Mouse (Mus musculus): ENCODE data around the gene Baiap2l1. TPM values are rescaled to one million over a fixed set of nuclear protein-coding genes. Genes with fewer than 3 reads are reported as not detected.

The Baiap2l1 gene
- polyA plus RNA-seq, 1 experiment from 2014 or later = 11.1 TPM

DNA sequence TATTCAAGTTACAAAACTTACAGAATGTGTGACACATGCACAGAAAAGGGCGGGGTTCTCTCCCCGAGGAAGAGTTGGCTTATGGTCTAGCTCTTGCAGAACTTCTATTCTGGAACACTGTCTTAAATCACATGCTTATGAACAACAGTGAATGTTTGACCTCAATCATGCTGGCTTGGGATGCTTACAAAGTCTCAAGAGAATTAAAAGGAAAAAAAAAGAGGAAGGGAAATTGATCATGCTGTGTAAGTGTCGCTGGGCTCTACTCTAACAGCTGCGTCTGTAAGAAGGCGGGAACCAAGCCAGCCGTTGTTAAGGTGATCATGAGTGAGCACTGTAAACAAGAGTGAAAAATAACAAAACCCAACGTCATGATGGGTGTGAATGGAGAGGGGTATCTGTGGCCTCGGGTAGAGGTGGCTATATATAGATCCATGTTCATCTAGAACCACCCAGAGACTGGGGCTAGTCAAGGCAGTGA, 74.3 kb downstream of the Baiap2l1 start:
- Histone ChIP-seq H3K27ac (no peak overlapping the region), H3K4me3 (no peak overlapping the region), H3K4me2 (no peak overlapping the region), H3K9me3 (no peaks in the 10 kb centered on the region), H3K36me3 (0 out of 2 replicates have a peak, but pooled peaks cover 8% of the 10 kb centered on the region), H3K4me1 (no peaks in the 10 kb centered on the region), H3K27me3 (no peaks in the 10 kb centered on the region), H3K9ac (no peak overlapping the region)
- no peak for ATAC-seq (ENCODE audit: borderline replicate concordance, extremely low read depth, low FRiP score, low TSS enrichment)
- WGBS = 53% methylated on average over 8 of the region's 8 CpGs

DNA sequence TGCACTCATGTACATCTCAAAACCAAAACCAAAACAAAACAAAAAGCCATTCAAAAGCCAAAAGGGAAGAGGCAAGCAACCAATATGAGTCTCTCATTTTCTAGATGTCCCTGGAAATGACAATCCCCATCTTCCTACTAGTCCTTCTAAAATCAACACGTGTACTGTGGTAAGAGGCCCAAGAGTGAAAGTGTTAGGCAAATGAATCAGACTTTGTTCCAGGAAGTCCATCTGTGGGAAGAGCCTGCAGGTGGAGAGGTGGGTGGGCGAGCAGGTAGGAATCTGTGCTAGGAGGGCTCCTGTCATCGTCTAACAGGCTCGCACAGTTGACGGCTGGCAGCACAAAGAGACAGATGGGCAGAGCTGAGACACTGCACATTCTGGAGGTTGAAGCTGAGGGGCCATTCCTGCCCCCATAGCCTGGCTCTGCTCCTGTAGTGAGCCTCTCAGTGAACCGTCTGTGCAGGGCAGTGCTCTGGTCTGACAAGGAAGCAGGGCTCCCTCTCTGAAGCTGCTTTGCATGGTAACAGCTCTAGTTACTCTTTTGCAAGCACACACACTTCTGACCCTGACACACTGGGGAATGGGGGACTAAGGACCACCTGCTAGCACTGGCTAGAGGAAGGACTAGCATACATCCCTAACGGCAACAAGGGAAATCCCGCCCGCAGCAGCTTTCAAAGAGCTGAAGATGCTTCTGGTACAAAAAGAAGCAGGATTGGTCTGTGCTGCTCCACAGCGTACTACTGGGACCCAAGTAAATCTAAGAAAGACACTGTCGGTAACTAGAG, 75.2 kb downstream of the Baiap2l1 start:
- H3K27me3 ChIP-seq = no peaks in the 10 kb centered on the region
- H3K4me1 ChIP-seq = no peaks in the 10 kb centered on the region
- no peaks in the 10 kb centered on the region for H3K9me3 ChIP-seq
- no peak overlapping the region for H3K4me2 ChIP-seq
- 68% methylated on average over 11 of the region's 11 CpGs for WGBS
- H3K9ac ChIP-seq = no peak overlapping the region
- no peak overlapping the region for H3K27ac ChIP-seq
- no peak for ATAC-seq (ENCODE audit: borderline replicate concordance, extremely low read depth, low FRiP score, low TSS enrichment)
- H3K4me3 ChIP-seq = no peak overlapping the region
- 0 out of 2 replicates have a peak, but pooled peaks cover 8% of the 10 kb centered on the region for H3K36me3 ChIP-seq

DNA sequence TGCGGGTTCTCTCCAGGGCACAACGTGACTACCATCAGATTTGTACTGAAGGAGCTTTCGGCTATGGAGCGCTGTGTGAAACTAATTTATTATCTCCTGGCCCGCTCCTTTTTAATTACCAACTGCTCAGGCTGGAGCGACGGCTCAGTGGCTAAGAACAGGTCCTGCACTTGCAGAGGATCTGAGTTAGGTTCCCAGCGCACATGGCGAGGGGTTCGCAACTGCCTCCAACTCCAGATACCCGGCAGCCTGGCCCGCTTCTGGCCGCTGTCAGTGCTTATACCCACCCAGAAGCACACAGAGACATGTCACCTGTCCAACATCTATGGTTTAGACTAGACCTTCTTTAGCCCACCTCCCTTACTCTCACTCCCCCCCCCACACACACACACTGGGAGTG, 78.0 kb downstream of the Baiap2l1 start:
- Histone ChIP-seq H3K9me3 (no peaks in the 10 kb centered on the region), H3K4me2 (no peak overlapping the region), H3K4me3 (no peak overlapping the region), H3K36me3 (0 out of 2 replicates have a peak, but pooled peaks cover 11% of the 10 kb centered on the region), H3K4me1 (0 out of 2 replicates have a peak, but pooled peaks cover 3% of the 10 kb centered on the region), H3K27me3 (no peaks in the 10 kb centered on the region), H3K9ac (no peak overlapping the region), H3K27ac (no peak overlapping the region)
- ATAC-seq (ENCODE audit: borderline replicate concordance, extremely low read depth, low FRiP score, low TSS enrichment) = no peak
- 93% methylated on average over 13 of the region's 13 CpGs for WGBS

- 73% methylated on average over 9 of the region's 9 CpGs for WGBS
- H3K27ac ChIP-seq = peak overlapping the region; percentile 16; the same call in 1 of the 2 replicates
- no peaks in the 10 kb centered on the region for H3K27me3 ChIP-seq
- ATAC-seq (ENCODE audit: borderline replicate concordance, extremely low read depth, low FRiP score, low TSS enrichment) = 0 out of 2 replicates have a peak, but pooled peaks have one; percentile 23
- 0 out of 2 replicates have a peak, but pooled peaks cover 7% of the 10 kb centered on the region for H3K4me1 ChIP-seq
- H3K4me3 ChIP-seq = no peak overlapping the region
- H3K4me2 ChIP-seq = no peak overlapping the region
- H3K36me3 ChIP-seq = 0 out of 2 replicates have a peak, but pooled peaks cover 11% of the 10 kb centered on the region
- no peak overlapping the region for H3K9ac ChIP-seq
- H3K9me3 ChIP-seq = no peaks in the 10 kb centered on the region
Measured at GRCm38 (mm10) chr5:144279081-144279541, 78.8 kb downstream of the Baiap2l1 start.

DNA sequence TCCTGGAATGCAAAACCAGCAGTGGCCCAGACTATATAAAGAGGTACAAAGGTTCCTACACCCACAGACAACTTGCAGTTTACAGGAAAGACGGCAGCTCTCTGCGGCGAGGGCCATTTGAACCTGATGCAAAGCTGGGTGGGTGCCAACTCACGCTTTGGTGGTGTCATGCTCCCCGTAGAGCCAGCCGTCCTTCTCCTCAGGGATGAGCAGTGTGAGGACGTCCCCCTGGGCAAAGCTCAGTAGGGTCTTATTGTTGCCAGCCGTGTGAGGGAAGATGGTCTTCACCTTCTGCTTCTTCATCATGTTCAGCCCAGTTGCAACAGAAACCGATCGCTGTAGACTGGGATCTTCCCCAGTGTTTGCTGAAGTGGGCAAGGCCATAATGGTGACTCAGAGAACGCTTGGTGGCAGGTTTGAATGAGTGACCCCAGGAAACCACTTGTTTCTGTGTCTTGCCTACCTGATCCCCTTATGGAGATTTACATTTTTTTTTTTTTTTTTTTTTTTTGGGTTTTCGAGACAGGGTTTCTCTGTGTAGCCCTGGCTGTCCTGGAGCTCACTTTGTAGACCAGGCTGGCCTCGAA, 79.4 kb downstream of the Baiap2l1 start:
- H3K9ac ChIP-seq = no peak overlapping the region
- no peak overlapping the region for H3K27ac ChIP-seq
- WGBS = 71% methylated on average over 11 of the region's 13 CpGs
- 0 out of 2 replicates have a peak, but pooled peaks cover 7% of the 10 kb centered on the region for H3K4me1 ChIP-seq
- no peak for ATAC-seq (ENCODE audit: borderline replicate concordance, extremely low read depth, low FRiP score, low TSS enrichment)
- no peaks in the 10 kb centered on the region for H3K27me3 ChIP-seq
- H3K4me3 ChIP-seq = no peak overlapping the region
- no peak overlapping the region for H3K4me2 ChIP-seq
- no peaks in the 10 kb centered on the region for H3K9me3 ChIP-seq
- 0 out of 2 replicates have a peak, but pooled peaks cover 11% of the 10 kb centered on the region for H3K36me3 ChIP-seq

GRCm38 (mm10) chr5:144276898-144277630, 80.8 kb downstream of the Baiap2l1 start:
- Histone ChIP-seq H3K9me3 (no peaks in the 10 kb centered on the region), H3K36me3 (0 out of 2 replicates have a peak, but pooled peaks cover 11% of the 10 kb centered on the region), H3K4me1 (0 out of 2 replicates have a peak, but pooled peaks cover 7% of the 10 kb centered on the region), H3K27me3 (no peaks in the 10 kb centered on the region), H3K9ac (no peak overlapping the region), H3K4me2 (no peak overlapping the region), H3K27ac (no peak overlapping the region), H3K4me3 (no peak overlapping the region)
- ATAC-seq (ENCODE audit: borderline replicate concordance, extremely low read depth, low FRiP score, low TSS enrichment) = no peak; the same call in 1 of the 2 replicates
- 76% methylated on average over 17 of the region's 17 CpGs for WGBS

DNA sequence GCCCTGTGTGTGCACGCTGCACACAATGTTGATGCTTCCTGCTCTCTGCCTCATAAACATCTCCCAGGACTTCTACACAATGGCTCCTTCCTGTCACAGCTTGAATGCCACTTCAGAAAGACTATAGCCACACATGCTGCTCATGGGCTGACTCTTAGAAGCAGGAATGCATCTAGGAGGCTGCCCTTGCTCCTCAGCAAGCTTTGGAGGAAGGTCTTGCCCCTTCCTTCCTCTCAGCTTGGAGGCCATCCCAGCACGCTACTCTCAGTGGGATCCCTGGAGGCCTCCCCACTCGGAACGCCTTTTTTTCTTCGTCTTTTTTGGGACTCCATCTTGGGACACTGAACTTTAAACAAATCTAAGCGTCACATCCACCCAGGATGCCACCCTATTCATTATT, 83.0 kb downstream of the Baiap2l1 start:
- no peak overlapping the region for H3K4me2 ChIP-seq
- 0 out of 2 replicates have a peak, but pooled peaks cover 10% of the 10 kb centered on the region for H3K36me3 ChIP-seq
- ATAC-seq (ENCODE audit: borderline replicate concordance, extremely low read depth, low FRiP score, low TSS enrichment) = no peak
- no peak overlapping the region for H3K9ac ChIP-seq
- H3K9me3 ChIP-seq = no peaks in the 10 kb centered on the region
- H3K27ac ChIP-seq = peak overlapping the region; percentile 41; the same call in 1 of the 2 replicates
- H3K27me3 ChIP-seq = no peaks in the 10 kb centered on the region
- peaks cover 17% of the 10 kb centered on the region for H3K4me1 ChIP-seq
- WGBS = 58% methylated on average over 6 of the region's 6 CpGs
- no peak overlapping the region for H3K4me3 ChIP-seq

DNA sequence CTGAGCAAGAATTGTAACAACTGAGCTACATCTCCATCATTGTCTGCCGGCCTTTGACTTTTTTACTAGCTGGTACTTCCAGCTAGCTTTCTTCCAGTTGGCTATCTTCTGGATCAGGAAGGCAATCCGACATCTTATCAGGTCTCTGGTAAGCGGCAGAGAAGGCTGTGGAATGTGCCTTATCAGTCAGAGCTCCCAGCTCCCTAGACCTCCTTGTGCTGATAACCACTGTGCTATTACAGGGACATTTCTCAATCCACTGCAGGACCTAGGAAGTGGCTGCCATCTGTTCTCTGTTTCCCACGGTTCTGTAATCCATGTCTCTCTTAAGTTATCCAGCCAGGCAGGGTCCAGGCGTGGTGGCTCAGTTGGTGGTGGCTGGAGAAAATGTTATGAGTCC, 86.1 kb downstream of the Baiap2l1 start:
- Histone ChIP-seq H3K4me3 (no peak overlapping the region), H3K27me3 (no peaks in the 10 kb centered on the region), H3K36me3 (0 out of 2 replicates have a peak, but pooled peaks cover under 1% of the 10 kb centered on the region), H3K27ac (no peak overlapping the region), H3K9me3 (no peaks in the 10 kb centered on the region), H3K9ac (no peak overlapping the region), H3K4me2 (no peak overlapping the region), H3K4me1 (peaks cover 32% of the 10 kb centered on the region)
- no peak for ATAC-seq (ENCODE audit: borderline replicate concordance, extremely low read depth, low FRiP score, low TSS enrichment)
- 18% methylated on average over 5 of the region's 5 CpGs for WGBS

DNA sequence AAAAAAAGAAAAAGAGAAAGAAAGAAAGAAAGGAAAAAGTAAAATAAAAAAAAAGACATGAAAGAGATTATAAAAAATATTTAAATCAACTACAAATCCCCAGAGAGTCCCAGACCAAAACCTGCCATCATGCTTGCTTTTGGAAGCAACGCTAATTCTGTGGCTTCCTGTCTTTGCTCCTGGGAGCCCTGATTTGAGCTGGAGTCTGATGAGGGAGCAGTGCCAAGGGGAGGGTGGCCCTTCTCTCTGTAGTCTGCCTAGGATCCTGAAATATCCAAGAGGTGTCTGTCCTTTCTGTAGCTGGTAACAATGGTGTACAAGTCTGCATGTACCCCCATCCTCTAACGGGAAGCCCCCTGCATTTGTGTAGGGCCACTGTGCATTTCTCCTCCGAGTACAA, 86.8 kb downstream of the Baiap2l1 start:
- H3K4me3 ChIP-seq = no peak overlapping the region
- no peaks in the 10 kb centered on the region for H3K9me3 ChIP-seq
- no peak overlapping the region for H3K27ac ChIP-seq
- 61% methylated on average over 3 of the region's 3 CpGs for WGBS
- no peaks in the 10 kb centered on the region for H3K27me3 ChIP-seq
- H3K4me2 ChIP-seq = no peak overlapping the region
- 0 out of 2 replicates have a peak, but pooled peaks cover 3% of the 10 kb centered on the region for H3K36me3 ChIP-seq
- H3K4me1 ChIP-seq = peaks cover 32% of the 10 kb centered on the region
- ATAC-seq (ENCODE audit: borderline replicate concordance, extremely low read depth, low FRiP score, low TSS enrichment) = no peak
- no peak overlapping the region for H3K9ac ChIP-seq

DNA sequence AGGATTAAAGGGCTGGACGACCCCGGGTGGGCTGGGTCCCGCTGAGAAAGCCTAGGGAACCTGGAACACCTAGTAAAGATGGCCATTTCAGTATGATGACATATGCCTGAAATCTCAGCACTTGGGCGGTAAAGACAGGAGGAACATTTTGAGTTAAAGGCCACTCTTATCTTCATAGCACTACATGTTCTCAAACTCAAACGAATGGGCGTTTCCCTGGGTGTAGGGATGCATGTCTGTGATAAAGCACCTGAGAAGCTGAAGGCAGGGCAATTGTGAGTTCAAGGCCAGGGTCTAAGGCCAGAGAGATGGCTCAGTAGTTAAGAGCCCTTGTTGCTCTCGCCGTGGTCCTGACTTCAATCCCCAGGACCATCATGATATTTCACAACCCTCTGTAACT, 87.5 kb downstream of the Baiap2l1 start:
- Histone ChIP-seq H3K27ac (no peak overlapping the region), H3K9ac (no peak overlapping the region), H3K4me1 (peaks cover 32% of the 10 kb centered on the region), H3K36me3 (0 out of 2 replicates have a peak, but pooled peaks cover 4% of the 10 kb centered on the region), H3K4me3 (no peak overlapping the region), H3K9me3 (no peaks in the 10 kb centered on the region), H3K4me2 (no peak overlapping the region), H3K27me3 (no peaks in the 10 kb centered on the region)
- no peak for ATAC-seq (ENCODE audit: borderline replicate concordance, extremely low read depth, low FRiP score, low TSS enrichment)
- 87% methylated on average over 8 of the region's 8 CpGs for WGBS

DNA sequence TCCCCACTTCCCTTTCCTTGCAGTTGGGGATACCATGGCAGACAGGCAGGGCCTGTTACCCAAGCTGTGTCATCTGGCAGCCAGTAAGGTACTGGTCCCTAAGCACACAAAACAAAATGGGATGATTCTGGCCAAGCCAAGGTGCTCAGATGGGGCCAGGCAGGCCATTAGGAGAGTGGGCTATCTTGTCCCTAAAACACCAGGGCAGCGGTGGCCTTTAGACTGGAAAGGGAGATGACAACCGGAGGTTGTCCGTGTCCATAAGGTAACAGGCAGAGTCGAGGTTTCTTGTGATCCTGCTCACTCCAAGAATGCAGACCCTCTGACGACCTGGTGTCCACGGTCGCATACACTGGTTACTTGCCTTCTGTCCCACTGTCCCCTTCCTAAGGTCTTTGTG, 88.0 kb downstream of the Baiap2l1 start:
- no peak overlapping the region for H3K4me3 ChIP-seq
- no peaks in the 10 kb centered on the region for H3K27me3 ChIP-seq
- H3K27ac ChIP-seq = no peak overlapping the region
- H3K4me2 ChIP-seq = no peak overlapping the region
- no peak overlapping the region for H3K9ac ChIP-seq
- peaks cover 29% of the 10 kb centered on the region for H3K4me1 ChIP-seq
- no peak for ATAC-seq (ENCODE audit: borderline replicate concordance, extremely low read depth, low FRiP score, low TSS enrichment)
- H3K9me3 ChIP-seq = no peaks in the 10 kb centered on the region
- H3K36me3 ChIP-seq = peaks cover 6% of the 10 kb centered on the region; the same call in 1 of the 2 replicates
- WGBS = 93% methylated on average over 7 of the region's 7 CpGs
